Mouse (Mus musculus) thymus, postnatal 25 days (tissue): ENCODE measurements around the gene Psmd4.
"Not testable (repeated sequence)": the region's sequence is repeated elsewhere in the genome, so short reads cannot be mapped to it uniquely, and the experiment has no call there.

Experiments
- DNase-seq: peaks from one replicate; pipeline ENCODE4 v3.0.0; 2022

Psmd4 gene

DNA sequence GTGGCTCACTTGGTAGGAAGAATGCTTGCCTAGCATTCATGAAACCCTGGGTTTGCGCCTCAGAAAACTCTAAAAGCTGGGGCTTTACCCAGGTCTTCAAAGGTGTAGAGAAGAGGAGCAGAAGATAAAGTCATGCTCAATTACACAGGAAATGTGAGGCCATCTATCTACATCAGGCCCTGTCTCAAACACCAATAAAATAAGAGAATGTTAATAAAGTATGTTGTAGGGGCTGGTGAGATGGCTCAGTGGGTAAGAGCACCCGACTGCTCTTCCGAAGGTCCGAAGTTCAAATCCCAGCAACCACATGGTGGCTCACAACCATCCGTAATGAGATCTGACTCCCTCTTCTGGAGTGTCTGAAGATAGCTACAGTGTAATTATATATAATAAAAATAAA, 21.5 kb downstream of the Psmd4 start:
- DNase-seq = not testable (repeated sequence)

DNA sequence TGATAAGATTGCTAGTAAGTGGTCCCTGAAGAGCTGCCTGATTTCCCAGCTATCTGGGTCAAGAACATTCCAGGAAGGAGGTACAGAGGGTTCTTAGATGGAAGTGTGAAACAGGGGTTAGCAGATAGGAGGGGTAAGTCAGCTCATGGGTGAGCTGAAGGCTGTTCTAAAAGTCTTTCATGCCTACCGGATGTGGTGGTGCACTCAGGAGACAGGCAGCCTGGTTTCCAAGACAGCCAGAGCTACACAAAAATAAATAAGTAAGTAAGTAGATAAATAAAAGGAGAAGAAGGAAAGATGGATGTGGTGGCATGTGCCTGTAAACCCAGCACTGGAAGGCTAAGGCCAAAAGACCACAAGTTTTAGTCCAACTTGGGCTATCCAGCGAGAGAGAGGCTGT, 23.7 kb downstream of the Psmd4 start:
- DNase-seq = peak; percentile 27

DNA sequence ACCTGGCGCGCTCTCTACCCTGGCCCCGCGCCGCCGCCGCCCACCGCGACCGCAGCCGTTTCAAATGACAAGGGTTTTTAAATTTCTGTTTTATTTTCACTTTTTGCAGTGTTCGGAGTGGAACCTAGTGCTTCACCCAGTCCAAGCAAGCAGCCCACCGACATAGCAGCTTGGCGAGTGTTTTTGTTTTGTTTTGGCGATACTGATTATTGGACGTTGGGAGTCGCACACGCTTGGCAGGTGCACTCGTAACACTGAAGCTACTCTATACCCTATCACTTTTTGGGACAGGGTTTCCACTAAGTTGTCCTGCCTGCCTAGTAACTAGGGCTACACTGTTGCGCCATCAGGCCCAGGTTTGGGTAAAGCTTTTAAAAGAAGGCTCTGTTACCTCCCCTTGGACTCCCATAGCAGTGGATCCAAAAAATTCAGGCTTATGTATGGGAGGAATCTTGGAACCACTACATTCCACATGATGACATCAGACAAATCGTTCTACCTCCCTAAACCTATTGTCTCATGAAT, 25.8 kb downstream of the Psmd4 start:
- no peak for DNase-seq

DNA sequence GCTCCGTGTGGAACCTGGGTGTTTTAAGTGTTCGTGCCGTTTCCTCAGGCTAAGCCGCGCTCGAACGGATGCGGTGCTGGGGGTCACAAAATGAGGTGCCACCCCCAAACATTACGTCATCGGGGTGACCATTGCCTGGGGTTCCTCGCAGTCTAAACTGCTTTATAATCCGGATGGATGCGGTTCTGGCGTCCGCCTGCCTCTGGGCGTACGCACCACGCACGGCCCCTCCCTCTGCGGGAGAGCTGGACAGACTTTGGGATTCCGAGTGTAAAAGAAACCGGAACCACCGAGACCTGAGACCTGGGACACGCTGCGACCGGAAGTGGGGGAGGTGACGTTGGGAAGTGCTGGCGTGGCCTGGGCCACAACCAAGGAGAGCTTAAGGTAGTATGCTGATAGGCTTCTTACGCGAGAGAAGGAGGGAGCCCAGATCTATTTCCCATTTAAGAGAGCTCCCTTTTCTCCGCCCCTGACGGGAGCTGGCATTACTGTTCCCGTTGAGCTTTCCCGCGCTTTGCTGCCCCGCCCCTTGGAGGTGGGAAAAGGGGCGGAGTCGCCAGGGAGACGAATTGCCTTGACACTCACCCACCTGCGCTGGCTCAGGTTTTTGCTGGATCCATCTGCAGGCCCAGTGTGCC, 26.4 kb downstream of the Psmd4 start:
- peak; percentile 95 for DNase-seq

DNA sequence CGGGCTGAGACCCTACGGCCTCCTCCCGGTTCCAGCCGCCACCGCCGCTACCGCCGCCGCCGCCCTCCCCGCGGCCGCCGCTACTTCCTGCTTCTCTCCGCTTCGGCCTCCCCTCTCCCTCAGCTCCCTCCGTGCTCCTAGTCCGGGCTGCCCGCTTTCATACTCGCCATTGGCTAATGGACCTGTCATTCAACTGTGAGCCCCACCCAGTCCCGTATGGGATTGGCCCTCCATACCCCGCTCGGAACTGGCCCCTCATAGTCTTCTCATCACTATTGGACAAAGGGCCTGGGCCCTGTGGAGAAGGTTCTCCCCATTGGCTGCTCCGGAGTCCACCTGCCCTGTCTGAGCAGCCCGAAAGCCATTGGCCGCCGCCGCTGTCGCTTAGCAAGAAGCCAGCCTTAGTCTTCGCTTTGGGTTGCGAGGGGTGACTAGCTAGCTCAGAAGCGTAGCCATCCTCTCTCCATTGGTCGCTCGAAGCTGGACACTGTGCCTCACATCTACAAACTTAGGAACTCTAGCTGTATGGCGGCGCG, 27.0 kb downstream of the Psmd4 start, which contains the start of gene Zfp687:
Gene Zfp687 (minus strand): TSS at position 112 of the 536 bp plus-strand sequence.
- peak; percentile 100 for DNase-seq

DNA sequence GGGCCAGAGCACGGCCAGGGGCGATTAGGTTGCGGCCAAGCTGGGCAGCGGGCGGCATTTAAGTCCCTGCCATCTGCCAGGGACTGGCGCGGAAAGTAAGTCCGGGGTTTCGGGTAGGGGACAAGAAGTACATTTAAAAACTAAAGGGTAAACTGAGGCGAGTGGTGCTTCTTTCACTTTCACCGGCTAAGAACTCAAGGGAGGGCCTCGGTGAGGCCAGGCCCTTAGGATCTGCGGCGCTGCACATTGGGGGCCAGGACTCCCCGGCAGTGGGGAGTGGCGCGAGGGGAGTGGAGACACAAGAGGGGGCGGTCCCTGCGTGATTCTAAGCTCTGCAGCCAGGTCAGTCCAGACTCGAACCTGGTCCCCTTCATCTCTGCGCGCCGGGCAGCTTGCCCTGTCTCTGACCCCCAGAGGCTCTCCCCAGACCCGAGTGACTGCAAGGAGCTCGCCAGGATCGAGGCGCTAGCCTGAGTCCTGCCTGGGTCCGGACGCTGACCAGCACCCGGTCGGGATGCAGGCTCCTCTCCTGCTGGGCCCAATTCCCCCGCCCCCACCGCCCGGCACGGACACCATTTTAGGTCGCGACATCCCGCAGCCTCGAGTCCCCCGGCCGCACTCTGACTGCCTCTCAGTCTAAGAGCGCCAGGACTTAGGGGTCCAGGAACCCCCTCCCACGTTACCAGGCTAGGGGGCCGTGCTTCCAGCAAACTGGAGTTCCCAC, 27.8 kb downstream of the Psmd4 start:
- peak; percentile 56 for DNase-seq

DNA sequence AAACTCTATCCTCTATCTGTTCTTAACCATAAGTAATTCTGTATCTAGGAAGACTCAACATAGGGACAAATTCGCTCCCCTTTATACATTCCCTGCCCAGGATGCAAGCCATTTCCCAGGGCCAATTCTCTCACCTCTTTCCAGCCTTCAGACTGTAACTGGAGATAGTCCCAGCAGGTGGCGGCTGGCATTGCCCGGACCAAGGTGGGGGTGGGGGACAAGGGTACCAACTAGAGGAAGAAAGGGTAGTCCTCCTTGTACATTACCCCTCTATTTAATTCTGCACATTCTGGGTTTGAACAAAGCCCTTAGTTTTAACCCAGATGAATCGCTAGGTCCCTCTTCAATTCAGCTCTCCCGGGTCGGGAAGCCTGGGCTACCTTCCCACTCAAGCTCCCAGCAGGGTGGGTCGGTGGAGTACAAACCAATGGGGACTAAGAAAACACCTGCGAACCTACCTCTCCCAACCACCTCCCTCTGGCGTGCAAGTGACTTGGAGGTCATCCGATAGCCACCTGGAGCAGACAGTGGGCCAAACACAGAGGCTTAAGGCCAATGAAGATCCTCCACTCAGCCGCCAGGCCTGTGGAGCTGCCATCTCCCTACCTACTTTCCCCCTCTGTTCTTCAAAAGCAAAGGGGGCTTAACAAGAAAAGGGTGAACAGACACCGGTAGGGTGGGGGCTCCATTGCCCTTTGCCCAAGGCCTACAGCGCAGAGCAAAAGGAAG, 28.6 kb downstream of the Psmd4 start:
- DNase-seq = no peak

DNA sequence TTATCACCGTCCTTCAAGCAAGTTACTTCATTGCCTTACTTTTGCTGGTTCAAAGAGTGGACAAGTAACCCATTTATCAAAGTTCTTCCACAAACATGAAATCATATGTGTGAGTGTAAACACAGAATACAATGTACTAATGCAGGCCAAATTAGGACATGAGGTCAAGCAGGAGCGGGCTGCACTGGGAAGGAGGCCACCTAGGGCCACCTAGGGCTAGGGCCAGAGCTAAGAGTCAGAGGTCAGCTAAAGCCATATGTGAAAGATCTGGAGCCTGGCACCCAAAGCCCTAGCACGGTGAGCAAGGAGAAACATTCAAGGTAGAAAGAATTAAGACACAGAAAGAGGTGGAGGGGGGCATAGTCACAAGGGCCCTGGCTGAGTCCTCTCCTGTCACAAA, 29.4 kb downstream of the Psmd4 start:
- DNase-seq = no peak

DNA sequence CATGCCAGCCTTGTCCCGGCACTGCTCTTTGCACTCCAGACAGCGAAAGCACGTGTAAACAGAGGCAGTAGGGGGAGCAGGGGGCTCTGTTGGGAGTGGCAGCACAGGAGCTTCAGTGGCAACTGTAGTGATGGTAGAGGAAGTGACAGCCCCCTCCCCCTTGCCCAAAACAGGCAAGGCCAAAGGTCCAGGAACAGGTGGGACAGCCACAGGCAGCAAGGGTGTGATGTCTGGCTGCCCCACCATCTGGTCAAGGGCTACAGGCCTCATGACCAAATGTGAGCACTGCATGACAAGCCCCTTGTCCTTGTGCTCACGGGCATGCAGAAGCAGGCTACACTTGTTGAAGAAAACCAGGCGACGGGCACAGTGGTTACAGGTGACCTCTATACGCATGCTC, 32.0 kb downstream of the Psmd4 start:
- no peak for DNase-seq

DNA sequence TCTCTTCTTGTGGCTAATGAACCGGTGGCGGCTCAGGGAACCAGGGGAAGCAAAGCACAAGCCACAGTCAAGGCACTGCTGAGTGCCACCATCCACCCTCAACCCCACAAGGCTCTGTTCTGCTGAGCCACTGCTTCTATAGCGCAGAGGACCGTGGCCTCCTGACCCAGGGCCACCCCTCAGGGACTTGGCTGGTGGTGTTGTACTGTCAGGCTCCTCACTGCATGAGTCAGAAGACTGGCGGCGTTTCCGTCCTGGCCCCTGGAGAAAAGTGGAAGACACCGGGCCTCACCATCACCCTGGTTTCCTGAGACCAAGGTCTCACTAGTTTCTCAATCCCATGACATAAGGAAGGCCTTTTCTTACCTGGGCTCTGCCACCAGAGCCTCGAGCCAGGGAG, 34.7 kb downstream of the Psmd4 start:
- no peak for DNase-seq

DNA sequence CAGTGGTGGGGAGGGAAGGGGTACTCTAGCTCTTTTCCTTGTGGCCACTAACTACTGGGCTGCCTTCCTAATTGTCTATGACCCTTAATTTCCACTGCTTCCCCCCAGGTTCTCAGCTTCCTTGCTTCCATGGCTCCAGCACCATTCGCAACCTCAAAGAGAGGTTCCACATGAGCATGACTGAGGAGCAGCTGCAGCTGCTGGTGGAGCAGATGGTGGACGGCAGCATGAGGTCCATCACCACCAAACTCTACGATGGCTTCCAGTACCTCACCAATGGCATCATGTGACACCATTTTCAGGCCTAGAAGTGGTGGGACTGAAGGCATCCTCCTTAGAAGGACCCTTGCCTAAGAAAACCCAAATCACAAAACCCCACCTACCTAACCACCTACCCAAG, 36.8 kb downstream of the Psmd4 start:
- no peak for DNase-seq

DNA sequence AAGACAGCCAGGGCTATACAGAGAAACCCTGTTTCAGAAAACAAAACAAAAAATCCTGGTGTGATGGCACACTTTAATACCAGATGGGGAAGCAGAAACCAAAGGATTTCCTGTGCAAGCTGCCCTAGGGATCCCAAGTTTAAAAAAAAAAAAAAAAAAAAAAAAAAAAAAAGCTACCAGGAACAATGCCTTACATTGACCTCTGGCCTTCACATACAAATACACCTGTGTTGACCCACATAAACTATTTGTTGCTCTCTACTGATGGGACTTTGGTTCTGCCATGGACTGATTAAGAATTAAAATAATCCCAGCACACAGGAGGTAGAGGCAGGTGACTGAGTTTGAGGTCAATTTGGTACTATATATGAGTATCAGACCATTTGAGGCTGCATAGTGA, 39.1 kb downstream of the Psmd4 start:
- no peak for DNase-seq

DNA sequence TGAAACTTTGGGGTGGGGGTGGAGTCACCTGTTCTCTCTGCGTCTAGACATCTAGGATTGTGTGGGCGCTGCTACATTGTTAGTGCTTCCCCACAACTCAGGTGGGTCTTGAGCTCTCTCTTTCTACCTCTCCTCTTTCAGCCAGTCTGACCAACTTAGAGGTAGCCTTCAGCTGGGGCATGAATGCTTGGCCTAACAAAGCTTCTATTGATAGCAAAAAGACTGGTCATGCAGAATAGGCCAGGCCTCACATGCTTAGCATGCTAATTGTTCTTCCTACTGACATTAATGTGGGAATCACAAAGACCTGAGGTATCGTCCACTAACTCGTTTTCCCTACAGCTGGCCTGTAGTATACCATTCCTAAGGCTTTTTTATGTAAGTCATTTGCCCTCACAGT, 39.8 kb downstream of the Psmd4 start:
- no peak for DNase-seq

DNA sequence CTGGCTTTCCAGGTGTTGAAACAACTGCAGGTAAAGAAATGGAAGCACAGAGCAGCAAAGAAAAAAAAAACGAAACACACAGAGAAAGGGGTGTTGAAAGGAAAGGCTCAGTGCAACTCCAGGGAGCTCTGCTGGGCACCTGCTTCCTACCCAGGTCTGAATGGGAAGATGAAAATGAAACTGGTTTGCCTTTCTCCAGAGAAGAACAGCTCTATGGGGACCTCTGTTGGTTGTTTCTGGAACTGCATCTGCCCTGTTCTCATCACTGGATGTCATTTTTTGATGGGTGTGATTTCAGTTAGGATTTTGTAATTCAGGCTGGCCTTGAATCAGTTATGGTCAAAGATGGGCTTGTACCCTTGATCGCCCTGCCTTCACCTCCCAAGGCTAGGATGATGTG, 45.5 kb downstream of the Psmd4 start:
- DNase-seq = peak; percentile 86

DNA sequence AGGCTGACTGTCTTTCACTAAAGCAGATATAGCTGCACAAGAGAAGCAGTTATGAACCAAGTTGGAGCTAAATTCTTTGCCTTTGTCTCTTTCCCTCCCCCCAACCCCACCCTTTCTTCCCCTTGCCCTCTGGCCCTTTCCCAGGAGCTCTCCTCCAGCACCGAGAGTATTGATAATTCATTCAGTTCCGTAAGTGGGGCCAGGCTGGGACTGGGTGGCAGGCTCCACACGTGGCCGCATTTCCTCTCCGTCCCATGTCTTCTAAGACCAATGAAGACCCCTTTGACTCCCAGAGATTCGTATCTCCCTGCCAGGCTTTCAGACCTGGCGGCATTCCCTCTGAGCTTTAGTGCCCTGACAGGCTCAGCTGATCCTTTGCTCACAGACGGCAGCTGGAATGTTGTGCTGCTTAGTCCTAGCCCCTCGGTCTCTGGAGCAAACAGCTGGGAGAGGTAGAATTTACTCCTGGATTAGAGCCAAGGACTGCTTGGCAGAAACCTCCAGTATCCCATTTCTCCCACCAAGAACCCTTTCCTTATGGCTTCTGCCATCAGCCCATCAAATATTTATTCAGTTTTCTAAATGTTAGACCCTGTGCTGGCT, 53.2 kb downstream of the Psmd4 start:
- DNase-seq = no peak

DNA sequence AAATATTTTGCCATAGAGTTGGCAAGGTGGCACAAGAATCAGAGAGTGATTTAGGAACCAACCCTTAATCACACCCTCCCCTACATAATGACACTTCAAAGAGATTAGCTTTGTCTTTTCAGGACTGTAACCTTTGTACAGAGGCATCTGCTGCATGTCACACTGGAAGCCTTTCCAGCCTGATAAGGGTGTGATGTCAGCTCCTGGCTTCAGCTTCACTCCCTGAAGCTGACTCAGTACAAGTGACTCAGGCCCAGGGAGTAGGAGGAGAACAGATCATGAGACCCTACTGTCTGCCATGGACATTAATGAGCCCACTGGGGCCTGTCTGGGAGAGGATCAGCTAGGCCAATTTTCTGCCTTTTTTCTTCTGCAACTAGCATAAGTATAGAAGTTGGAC, 54.8 kb downstream of the Psmd4 start:
- DNase-seq = no peak

DNA sequence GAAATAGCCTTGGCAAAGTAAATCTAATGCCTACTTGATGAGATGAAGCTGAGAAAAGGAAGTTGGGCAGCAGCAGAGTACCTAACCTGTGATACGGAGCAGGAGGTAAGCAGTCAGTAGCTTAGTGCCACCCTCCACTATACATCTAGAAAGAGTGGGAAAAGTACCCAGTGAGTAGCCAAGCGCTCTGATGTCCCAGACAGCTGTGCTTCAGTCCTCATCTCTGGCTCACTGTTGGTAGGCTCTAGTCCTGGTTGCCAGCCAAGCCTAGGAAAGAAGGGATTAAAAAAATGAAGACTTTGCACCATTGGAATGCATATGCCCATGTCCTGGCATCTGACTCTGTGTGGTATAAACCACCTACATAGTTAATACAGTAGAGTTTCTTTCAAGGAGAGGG, 56.9 kb downstream of the Psmd4 start:
- DNase-seq = no peak

DNA sequence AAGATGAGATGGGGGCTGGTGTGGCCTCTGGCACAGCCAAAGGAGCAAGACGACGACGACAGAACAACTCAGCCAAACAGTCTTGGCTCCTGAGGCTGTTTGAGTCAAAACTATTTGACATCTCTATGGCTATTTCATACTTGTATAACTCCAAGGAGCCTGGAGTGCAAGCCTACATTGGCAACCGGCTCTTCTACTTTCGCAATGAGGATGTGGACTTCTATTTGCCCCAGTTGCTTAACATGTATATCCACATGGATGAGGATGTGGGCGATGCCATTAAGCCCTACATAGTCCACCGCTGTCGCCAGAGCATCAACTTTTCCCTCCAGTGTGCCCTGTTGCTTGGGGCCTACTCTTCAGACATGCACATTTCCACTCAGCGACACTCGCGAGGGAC, 58.1 kb downstream of the Psmd4 start:
- DNase-seq = no peak
